Mouse (Mus musculus) thymus, adult 2 months (tissue): Measurements from ENCODE around the gene Fam117a.

Experiments
- CTCF ChIP-seq: fragments of 200-500 bp; IDR thresholded peaks from 2 replicates; pipeline ENCODE4 v1.5.1; 2012; ENCODE audit warnings: mild to moderate bottlenecking, control low read depth, low read length, moderate library complexity, borderline replicate concordance; ENCODE audit not compliant: control insufficient read depth, poor library complexity, insufficient read depth; ENCODE audit errors: extremely low read depth
- POLR2A ChIP-seq: fragments of 200-500 bp; IDR thresholded peaks from 2 replicates; pipeline ENCODE4 v1.6.1; 2012; ENCODE audit warnings: mild to moderate bottlenecking, low read length, control low read depth, moderate library complexity; ENCODE audit not compliant: control insufficient read depth, poor library complexity, insufficient read depth; ENCODE audit errors: extremely low read depth

DNA sequence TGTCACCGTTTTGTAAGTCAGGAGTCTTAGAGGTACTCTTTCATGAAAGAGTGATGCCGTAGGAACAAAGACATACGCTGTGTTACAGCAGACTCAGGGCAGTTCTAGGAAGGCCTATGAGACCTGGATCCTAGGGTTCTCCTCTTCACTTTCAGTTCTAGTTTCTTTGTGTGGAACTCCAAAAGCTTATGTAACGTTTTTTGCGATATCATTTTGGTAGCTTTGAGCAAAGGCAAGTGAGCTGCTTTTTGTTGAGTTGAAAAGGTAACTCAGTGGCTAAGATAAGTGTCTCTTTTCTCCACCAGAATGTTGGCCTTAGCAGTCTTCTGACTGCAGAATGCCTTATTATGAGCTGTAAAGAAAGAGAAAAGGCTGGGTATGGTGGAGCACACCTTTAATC, 80.5 kb downstream of the Fam117a start:
- no peak for TF ChIP-seq CTCF
- no peak for TF ChIP-seq POLR2A
